Mouse (Mus musculus) skeletal muscle tissue, postnatal 0 days (tissue): ENCODE measurements around the gene Nkap. TPM values are rescaled to one million over a fixed set of nuclear protein-coding genes. Genes with fewer than 3 reads are reported as not detected.

Experiments
- polyA plus RNA-seq: library from polyadenylated mRNA; unstranded; fragments of >200 nt; fragmentation: Nextera tagmentation; extraction: Ambion mirVana; gene quantifications from 2 replicates; pipeline ENCODE4 v1.2.1, GENCODE M21; 2015

Gene Nkap
- polyA plus RNA-seq, result 9.0 and 9.9 TPM in 2 replicates

GRCm38 (mm10) chrX:37126671-37127358, at the start of gene Nkap:
Nkap (plus strand) TSS chrX:37126795.

DNA sequence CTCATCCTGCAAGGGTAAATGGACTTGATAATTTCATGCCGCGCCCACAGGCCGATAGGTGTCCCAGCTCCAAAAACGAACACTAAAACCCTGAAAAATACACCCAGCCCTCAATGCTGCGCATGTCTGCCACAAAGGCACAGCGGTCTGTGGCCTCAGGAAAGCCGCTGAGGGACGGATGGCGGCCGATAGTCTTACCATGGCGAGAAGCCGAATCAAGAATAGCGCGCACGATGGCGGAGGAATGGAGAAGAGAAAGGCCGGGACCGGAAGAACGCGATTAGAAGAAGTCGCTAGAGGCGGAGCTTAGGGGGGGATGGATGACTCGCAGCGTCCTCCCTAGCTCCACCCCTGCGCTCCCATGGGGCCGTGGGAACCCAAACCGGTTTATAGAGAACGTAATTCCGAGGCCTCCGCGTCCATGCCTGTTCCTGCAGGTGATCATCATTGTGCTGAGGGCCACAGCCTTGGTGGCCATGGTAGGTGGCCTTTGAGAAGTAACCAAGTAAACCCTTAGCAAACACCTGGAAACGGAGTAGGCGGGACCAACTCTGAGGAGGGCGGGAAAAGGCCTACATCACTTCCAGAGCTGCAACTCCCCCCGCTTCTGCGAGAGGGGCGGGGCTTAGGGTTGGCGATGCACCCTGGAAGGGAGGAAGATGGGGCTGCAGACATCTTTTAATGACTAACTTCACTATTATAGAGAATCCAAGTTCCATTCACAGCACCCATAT, 41.5 kb upstream of the Nkap start, which contains the start of gene Rpl39:
Gene Rpl39 (minus strand): TSS at position 476 of the 734 bp plus-strand sequence.

GRCm38 (mm10) chrX:37110193-37110880, 16.3 kb upstream of the Nkap start, which contains the start of gene Upf3b:
Upf3b (minus strand) TSS chrX:37110322.

DNA sequence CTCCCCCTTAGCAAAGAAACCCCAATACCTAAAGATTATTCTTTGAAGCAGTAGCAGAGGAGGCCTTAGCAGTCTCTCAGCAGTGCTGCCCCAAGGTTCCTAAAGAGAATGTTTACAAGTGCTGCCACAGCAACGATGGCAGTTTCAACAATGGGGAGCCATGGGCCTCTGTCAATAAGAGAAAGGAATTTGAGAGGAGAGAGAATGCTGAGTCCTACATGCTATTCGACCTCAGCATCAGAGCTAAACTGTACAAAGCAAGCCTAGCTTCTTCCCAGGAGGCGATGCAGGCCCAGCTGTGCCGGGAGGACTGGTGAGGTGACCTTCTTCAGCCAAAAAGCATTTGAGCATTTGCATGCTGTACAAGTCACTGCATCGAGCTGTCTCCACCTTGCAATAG, 42.1 kb downstream of the Nkap start, which contains the start of gene Akap14:
Gene Akap14 (minus strand): TSS at position 101 of the 400 bp plus-strand sequence.

GRCm38 (mm10) chrX:37191105-37191743, 64.6 kb downstream of the Nkap start, which contains the start of the genes Ndufa1 and Rnf113a1:
Ndufa1 (minus strand) TSS chrX:37191163.
Rnf113a1 (plus strand) TSS chrX:37191245.

Other genes with a start within 250 kb of the Nkap start
- 0.51 and 0.55 TPM in 2 replicates for gene Nkrf, start 223.9 kb upstream of the Nkap start, polyA plus RNA-seq
- 7.7 and 12.2 TPM in 2 replicates for gene Sept6, start 135.0 kb upstream of the Nkap start, polyA plus RNA-seq
- 0.45 and 2.4 TPM in 2 replicates for gene Sowahd, start 78.0 kb upstream of the Nkap start, polyA plus RNA-seq
- gene Rpl39, start 41.4 kb upstream of the Nkap start, polyA plus RNA-seq, result 424 and 466 TPM in 2 replicates
- 7.7 and 8.2 TPM in 2 replicates for gene Upf3b, start 16.5 kb upstream of the Nkap start, polyA plus RNA-seq
- gene Akap14, start 42.0 kb downstream of the Nkap start, polyA plus RNA-seq, result not detected in 2 replicates
- 757 and 886 TPM in 2 replicates for gene Ndufa1, start 64.4 kb downstream of the Nkap start, polyA plus RNA-seq
- gene Rnf113a1, start 64.5 kb downstream of the Nkap start, polyA plus RNA-seq, result 5.4 and 5.5 TPM in 2 replicates
- not detected in 2 replicates for gene Gm9, start 84.2 kb downstream of the Nkap start, polyA plus RNA-seq
- gene Rhox1, start 95.5 kb downstream of the Nkap start, polyA plus RNA-seq, result not detected in 2 replicates
- not detected in 2 replicates for gene Rhox2a, start 118.2 kb downstream of the Nkap start, polyA plus RNA-seq
- gene Rhox3a, start 123.1 kb downstream of the Nkap start, polyA plus RNA-seq, result not detected in 2 replicates
- gene Rhox4a, start 138.5 kb downstream of the Nkap start, polyA plus RNA-seq, result not detected in 2 replicates